Mouse (Mus musculus) embryonic facial prominence, embryonic 13.5 days (tissue): ENCODE data around the gene Klra3. TPM values are rescaled to one million over a fixed set of nuclear protein-coding genes. Genes with fewer than 3 reads are reported as not detected.
"Not testable (repeated sequence)": the region's sequence is repeated elsewhere in the genome, so short reads cannot be mapped to it uniquely, and the experiment has no call there.

Experiments used
- ATAC-seq: fragments of 200-750 bp; cut with Nextera tagmentation; 2 replicates; pipeline ENCODE4 v1.8.0; 2017; ENCODE audit warnings: low read depth; ENCODE audit not compliant: insufficient number of reproducible peaks, insufficient read depth, low FRiP score, low TSS enrichment
- H3K27ac ChIP-seq: fragments of 300-500 bp; sonication (generic); 2 replicates; pipeline ENCODE4 v1.5.1; 2015; ENCODE audit warnings: moderate library complexity, mild to moderate bottlenecking, inconsistent platforms
- H3K27me3 ChIP-seq: fragments of 300-500 bp; sonication (generic); 2 replicates; pipeline ENCODE4 v1.6.1; 2015; ENCODE audit warnings: mild to moderate bottlenecking, inconsistent platforms
- H3K36me3 ChIP-seq: fragments of 300-500 bp; sonication (generic); 2 replicates; pipeline ENCODE4 v1.6.1; 2015; ENCODE audit warnings: mild to moderate bottlenecking, inconsistent platforms
- H3K4me1 ChIP-seq: fragments of 300-500 bp; sonication (generic); 2 replicates; pipeline ENCODE4 v1.6.1; 2015; ENCODE audit warnings: inconsistent platforms
- H3K4me2 ChIP-seq: fragments of 300-500 bp; sonication (generic); 2 replicates; pipeline ENCODE4 v1.6.1; 2015; ENCODE audit warnings: moderate library complexity, mild to moderate bottlenecking, inconsistent platforms
- H3K4me3 ChIP-seq: fragments of 300-500 bp; sonication (generic); 2 replicates; pipeline ENCODE4 v1.5.1; 2015; ENCODE audit warnings: mild to moderate bottlenecking, inconsistent platforms
- H3K9ac ChIP-seq: fragments of 300-500 bp; sonication (generic); 2 replicates; pipeline ENCODE4 v1.6.1; 2015; ENCODE audit warnings: mild to moderate bottlenecking, inconsistent platforms
- H3K9me3 ChIP-seq: fragments of 300-500 bp; sonication (generic); 2 replicates; pipeline ENCODE4 v1.6.1; 2016; ENCODE audit warnings: inconsistent platforms
- WGBS: fragments of 180-500 bp; shearing (Covaris S2); methylation state at CpG from one replicate; pipeline ENCODE4 v1.1.7; 2015; ENCODE audit warnings: mixed read lengths; 5-methylcytosine and 5-hydroxymethylcytosine counted together
- polyA plus RNA-seq: library from polyadenylated mRNA; unstranded; fragments of >200 nt; fragmentation: Nextera tagmentation; extraction: Ambion mirVana; gene quantifications from 2 replicates; pipeline ENCODE4 v1.2.1, GENCODE M21; 2015

Klra3 gene
- not detected in 2 replicates for polyA plus RNA-seq

DNA sequence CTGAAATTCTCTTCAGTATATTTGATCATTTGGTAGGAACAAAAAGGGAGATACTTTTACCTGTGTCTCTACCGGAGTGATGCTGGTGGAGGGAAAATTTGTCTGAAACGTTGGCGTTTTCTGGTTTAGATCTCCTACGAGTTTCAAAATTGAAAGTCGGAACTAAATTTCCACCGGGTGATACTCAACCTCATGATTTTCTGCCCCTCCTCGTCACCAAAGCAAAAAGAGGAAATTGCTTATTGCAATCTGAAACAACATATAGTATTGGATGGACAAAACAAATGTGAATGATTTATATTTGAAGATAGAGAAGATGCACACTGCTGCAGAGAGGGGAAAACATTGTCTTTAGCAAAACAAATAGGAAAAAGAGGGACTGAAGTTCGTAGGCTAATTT lies at the start of gene Klra3:
Klra3 (minus strand) TSS at position 164 of the 400 bp plus-strand sequence.
- H3K9me3 ChIP-seq: no peaks in the 10 kb centered on the region
- no peaks in the 10 kb centered on the region for H3K27me3 ChIP-seq
- H3K36me3 ChIP-seq: no peaks in the 10 kb centered on the region
- 88% methylated on average over 8 of the region's 8 CpGs for WGBS
- H3K9ac ChIP-seq: no peak within 1 kb of the TSS
- no peak for ATAC-seq
- H3K27ac ChIP-seq: no peak within 1 kb of the TSS
- H3K4me1 ChIP-seq: no peaks in the 10 kb centered on the region
- no peak within 1 kb of the TSS for H3K4me2 ChIP-seq
- H3K4me3 ChIP-seq: no peak within 1 kb of the TSS

- H3K36me3 ChIP-seq: no peaks in the 10 kb centered on the region
- H3K4me2 ChIP-seq: no peak within 1 kb of the TSS
- H3K9me3 ChIP-seq: peaks cover 6% of the 10 kb centered on the region; the same call in 1 of the 2 replicates
- no peaks in the 10 kb centered on the region for H3K27me3 ChIP-seq
- no peak within 1 kb of the TSS for H3K27ac ChIP-seq
- WGBS: 73% methylated on average over 2 of the region's 2 CpGs
- no peak within 1 kb of the TSS for H3K4me3 ChIP-seq
- no peak for ATAC-seq
- H3K4me1 ChIP-seq: no peaks in the 10 kb centered on the region
- no peak within 1 kb of the TSS for H3K9ac ChIP-seq
Measured at GRCm38 (mm10) chr6:130386750-130387149, 49.4 kb upstream of the Klra3 start, which contains the start of gene Klra1. Gene Klra1, minus strand, starts transcription at chr6:130386874.

DNA sequence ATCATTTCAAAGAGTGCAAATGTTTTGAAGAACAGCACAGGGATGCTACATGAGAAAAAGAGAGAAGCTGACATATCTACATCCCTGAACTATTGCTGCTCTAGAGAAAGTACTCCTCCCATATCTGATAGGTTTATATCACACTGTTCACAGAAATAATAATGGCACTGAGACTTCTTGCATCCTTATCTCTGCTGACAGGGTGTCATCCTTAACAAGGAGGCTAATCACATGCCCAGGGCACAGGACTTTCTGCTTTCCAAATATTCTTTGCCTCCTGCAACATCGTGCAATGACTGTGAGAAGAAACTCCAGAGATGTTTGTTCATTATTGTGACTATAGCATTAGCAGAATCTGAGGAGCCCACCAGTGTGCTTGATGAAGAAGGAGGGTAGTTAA lies 48.4 kb upstream of the Klra3 start:
- WGBS: 57% methylated on average over 1 of the region's 1 CpGs
- no peak overlapping the region for H3K4me2 ChIP-seq
- H3K9me3 ChIP-seq: peaks cover 6% of the 10 kb centered on the region; the same call in 1 of the 2 replicates
- H3K9ac ChIP-seq: no peak overlapping the region
- no peak overlapping the region for H3K27ac ChIP-seq
- no peaks in the 10 kb centered on the region for H3K27me3 ChIP-seq
- H3K4me3 ChIP-seq: no peak overlapping the region
- no peak for ATAC-seq
- no peaks in the 10 kb centered on the region for H3K36me3 ChIP-seq
- H3K4me1 ChIP-seq: no peaks in the 10 kb centered on the region

DNA sequence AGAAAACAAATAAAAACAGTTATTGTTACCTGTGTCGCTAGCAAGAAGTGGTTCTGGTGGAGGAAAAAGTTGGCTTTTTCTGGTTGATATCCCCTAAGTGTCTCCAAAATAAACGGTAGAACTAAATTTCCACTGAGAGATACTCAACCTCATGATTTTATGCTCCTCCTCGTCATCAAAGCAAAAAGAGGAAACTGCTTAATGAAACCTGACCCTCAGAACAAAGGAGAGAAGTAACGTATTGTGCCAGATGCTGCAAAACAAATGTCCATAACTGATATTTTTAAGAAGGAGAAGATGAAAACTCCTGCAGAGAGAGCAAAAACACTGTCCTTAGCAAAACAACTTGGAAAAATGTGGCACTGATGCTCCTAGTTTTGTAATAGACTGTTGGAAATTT lies 45.0 kb upstream of the Klra3 start:
- Histone ChIP-seq H3K27ac (no peak overlapping the region), H3K27me3 (no peaks in the 10 kb centered on the region), H3K4me3 (no peak overlapping the region), H3K4me1 (no peaks in the 10 kb centered on the region), H3K36me3 (no peaks in the 10 kb centered on the region), H3K9me3 (peaks cover 6% of the 10 kb centered on the region; the same call in 1 of the 2 replicates), H3K4me2 (no peak overlapping the region), H3K9ac (no peak overlapping the region)
- 76% methylated on average over 4 of the region's 4 CpGs for WGBS
- ATAC-seq: no peak

- not testable (repeated sequence) for H3K36me3 ChIP-seq, H3K9ac ChIP-seq, H3K9me3 ChIP-seq, H3K27me3 ChIP-seq, H3K4me2 ChIP-seq, H3K27ac ChIP-seq, H3K4me3 ChIP-seq, ATAC-seq, H3K4me1 ChIP-seq
- 38% methylated on average over 1 of the region's 1 CpGs for WGBS
Measured at GRCm38 (mm10) chr6:130345381-130345780, 8.0 kb upstream of the Klra3 start.

DNA sequence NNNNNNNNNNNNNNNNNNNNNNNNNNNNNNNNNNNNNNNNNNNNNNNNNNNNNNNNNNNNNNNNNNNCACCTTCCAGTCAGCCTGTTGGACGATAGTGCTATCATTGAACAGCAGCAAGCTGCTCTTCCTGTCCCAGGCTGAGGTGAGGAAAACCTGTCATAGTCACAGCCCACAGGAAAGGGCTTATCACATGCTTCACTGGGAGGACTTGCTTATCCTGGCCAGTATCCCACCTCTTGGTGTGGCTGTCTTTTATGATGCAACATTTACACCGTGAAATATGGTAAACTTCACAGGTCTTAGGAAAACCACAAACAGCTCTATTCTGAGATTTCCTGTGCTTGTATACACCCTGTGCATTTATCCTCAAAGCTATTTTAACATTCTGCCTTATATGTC lies 4.6 kb upstream of the Klra3 start:
- H3K9me3 ChIP-seq, ATAC-seq, H3K27ac ChIP-seq, H3K9ac ChIP-seq, H3K4me3 ChIP-seq, H3K4me2 ChIP-seq, H3K36me3 ChIP-seq, H3K27me3 ChIP-seq, H3K4me1 ChIP-seq: not testable (repeated sequence)
- 83% methylated on average over 2 of the region's 2 CpGs for WGBS

DNA sequence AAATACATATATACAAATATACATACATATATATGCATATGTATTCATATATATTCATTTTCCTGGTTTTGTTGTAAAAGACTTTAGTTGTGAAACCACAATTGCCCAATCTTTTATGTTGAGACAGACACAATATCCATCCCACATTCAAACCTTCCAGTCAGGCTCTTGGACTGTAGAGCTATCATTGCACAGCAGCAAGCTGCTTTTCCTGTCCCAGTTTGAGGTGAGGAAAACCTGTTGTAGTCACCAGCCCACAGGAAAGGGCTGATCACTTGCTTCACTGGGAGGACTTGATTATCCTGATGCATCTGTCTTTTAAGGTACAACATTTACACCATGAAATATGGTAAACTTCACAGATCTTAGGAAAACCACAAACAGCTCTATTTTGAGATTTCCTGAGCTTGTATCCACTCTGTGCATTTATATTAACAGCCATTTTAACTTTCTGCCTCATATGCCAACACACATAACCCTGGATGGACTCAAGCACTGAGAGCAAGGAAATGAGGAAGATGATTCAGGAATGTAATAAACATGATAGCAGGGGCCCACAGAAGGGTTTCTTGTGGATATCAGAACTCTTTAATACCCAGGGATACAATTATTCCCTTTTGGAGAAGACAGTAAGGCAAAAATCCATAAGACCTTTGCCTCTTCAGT lies 49.3 kb downstream of the Klra3 start:
- Histone ChIP-seq H3K27ac (no peak overlapping the region), H3K27me3 (no peaks in the 10 kb centered on the region), H3K36me3 (no peaks in the 10 kb centered on the region), H3K4me3 (no peak overlapping the region), H3K4me1 (no peaks in the 10 kb centered on the region), H3K9me3 (peaks cover 3% of the 10 kb centered on the region; the same call in 1 of the 2 replicates), H3K4me2 (no peak overlapping the region), H3K9ac (no peak overlapping the region)
- no peak for ATAC-seq

DNA sequence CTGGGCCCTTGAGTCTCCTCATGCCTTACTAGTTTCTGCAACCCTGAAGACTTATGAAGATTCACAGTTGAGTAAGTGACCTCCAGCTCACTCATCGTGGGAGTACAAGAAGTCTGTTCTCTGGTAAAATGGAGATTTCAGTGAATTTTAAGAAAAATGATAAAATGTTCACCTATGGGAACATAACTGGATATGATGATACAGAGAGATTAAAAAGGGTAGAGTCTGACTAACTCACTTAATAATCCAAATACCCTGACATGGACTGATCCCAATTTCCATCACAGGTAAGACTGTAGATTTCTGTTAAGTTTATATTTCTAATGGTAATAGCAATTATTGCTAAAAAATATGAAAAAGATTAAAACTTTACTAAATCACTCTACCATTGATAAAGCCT lies 55.5 kb downstream of the Klra3 start, which contains the start of gene Klra10:
Klra10 (minus strand) TSS at position 101 of the 400 bp plus-strand sequence.
- not testable (repeated sequence) for H3K4me2 ChIP-seq, H3K27ac ChIP-seq, H3K27me3 ChIP-seq, H3K9me3 ChIP-seq, H3K36me3 ChIP-seq, H3K4me3 ChIP-seq, H3K4me1 ChIP-seq, ATAC-seq, H3K9ac ChIP-seq
- 72% methylated on average over 1 of the region's 1 CpGs for WGBS

Other genes with a start within 250 kb of the Klra3 start
- not detected in 2 replicates for gene Klra8, start 207.7 kb downstream of the Klra3 start, polyA plus RNA-seq
- not detected in 2 replicates for gene Klra9, start 144.5 kb downstream of the Klra3 start, polyA plus RNA-seq
- not detected in 2 replicates for gene Klra7, start 104.3 kb downstream of the Klra3 start, polyA plus RNA-seq
- gene Klra10, start 55.6 kb downstream of the Klra3 start, polyA plus RNA-seq: not detected in 2 replicates
- gene Klra1, start 49.3 kb upstream of the Klra3 start, polyA plus RNA-seq: not detected in 2 replicates